Mouse (Mus musculus) myocyte (in vitro differentiated cells): ENCODE results near the gene Mt1.

ENCODE experiments used
- E2F4 ChIP-seq: IDR thresholded peaks from one replicate; pipeline ENCODE4 v1.6.1; 2011; ENCODE audit warnings: mild to moderate bottlenecking, control low read depth, moderate library complexity; ENCODE audit not compliant: insufficient read depth
- POLR2A ChIP-seq: IDR thresholded peaks from one replicate; pipeline ENCODE4 v1.6.1; 2011; ENCODE audit warnings: low read depth, mild to moderate bottlenecking, control low read depth, moderate library complexity; ENCODE audit not compliant: insufficient read length

- TF ChIP-seq E2F4 (no peak), POLR2A (no peak)
These were observed 43.3 kb upstream of the Mt1 start for GRCm38 (mm10) chr8:94135556-94135955.
